Mouse (Mus musculus): ENCODE data around the gene Taok3.

Gene Taok3

DNA sequence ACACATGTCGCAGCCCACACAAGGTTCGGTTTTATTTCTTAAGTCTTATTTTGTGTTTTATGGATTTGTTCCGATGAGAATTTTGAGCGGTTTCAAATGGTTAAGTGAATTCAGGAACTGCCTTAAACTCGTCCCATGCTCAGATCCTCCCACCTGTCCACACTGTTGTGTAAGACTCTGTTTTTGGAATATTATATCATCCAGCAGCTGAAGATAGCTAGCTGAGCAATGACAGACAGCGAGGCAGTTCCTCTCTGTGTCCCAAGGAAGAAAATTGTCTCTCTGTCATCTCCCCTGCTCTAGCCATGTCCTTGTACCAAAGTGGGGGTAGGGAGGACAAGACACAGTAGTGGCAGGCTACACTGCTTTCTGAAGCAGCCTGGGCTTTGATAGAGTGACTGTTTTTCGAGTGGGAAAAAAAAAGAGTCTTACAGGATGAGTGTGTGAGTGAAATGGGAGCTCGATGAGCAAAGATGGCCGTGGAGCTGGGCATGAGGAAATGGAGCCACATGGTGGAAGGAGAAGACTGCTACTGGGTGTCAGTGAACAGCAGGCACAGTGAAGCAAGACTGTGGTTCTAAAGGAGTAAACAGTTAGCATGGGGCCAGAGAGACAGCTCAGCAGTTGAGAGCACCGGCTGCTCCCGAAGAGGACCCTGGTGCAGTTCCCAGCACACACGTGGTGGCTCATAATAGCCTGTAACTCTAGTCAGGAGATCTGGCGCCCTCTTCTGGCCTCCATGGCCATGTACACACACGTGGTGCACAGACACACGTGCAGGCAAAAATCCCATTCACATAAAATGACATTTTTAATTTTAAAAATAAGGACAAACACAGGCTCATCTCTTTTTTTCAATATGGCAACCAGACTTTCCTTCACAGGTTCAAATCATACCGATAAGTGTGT lies 27.5 kb downstream of the Taok3 start:
- DNase-seq, result no peak

DNA sequence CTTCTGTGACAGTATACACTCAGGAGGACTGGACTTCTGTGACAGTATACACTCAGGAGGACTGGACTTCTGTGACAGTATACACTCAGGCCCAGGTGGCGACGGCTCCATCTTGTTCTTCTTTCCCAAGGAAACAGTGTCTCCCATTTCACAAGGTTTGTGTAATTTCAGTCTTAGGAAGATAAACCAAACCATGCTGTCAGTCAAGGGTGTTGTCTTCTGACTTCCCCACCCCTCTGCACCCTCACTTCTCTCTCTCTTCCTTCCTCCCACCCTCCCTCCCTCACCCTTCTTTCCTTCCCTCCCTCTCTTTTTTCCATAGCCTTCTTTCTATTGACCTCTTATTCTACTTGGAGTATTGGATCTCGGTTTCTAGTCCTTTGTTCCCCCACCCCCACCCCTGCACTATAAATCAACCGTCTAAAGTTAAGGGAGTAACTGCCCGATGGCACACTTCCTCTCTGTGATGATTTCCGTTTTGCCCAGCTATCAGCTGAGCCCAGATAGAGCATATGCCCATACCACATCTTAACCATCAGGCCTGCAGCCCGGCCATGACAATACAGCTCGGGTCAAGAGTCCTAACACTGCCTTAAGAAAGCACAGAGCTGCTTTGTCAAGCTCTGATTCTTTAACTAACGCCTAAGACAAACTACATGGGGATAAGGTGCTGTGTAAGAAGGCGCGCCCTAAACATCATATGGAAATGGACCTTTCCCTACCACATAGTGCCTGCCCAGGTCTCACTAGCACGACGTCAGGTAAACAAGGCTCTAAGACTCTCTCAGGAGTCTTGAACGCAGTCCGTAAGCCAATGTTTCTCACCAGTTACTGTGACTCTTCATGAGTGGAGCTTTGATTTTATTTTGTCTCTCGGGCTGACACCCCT lies 29.4 kb downstream of the Taok3 start:
- DNase-seq, result no peak

- no peak for DNase-seq
Measured at GRCm38 (mm10) chr5:117150068-117150467, 30.1 kb downstream of the Taok3 start.

DNA sequence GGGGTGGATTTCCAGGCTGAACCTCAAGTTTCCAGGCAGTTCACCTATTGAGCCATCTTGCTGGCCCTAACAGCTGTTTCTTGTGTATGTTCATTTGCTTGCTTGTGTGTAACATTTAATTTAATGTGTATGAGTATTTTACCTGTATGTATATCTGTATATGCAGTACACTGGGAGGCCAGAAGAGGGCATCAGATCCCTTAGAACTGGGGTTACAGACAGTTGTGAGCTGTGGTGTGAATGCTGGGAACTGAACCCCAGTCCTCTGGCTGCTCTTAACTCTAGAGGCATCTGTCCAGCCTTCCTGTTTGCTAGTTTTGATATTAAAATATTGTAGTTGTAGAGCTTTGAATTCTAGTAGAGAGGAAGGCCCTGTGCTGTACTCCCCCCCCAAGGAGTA lies 33.0 kb downstream of the Taok3 start:
- no peak for DNase-seq

- peak; percentile 25 for DNase-seq
Measured at GRCm38 (mm10) chr5:117153527-117154091, 33.7 kb downstream of the Taok3 start.

DNA sequence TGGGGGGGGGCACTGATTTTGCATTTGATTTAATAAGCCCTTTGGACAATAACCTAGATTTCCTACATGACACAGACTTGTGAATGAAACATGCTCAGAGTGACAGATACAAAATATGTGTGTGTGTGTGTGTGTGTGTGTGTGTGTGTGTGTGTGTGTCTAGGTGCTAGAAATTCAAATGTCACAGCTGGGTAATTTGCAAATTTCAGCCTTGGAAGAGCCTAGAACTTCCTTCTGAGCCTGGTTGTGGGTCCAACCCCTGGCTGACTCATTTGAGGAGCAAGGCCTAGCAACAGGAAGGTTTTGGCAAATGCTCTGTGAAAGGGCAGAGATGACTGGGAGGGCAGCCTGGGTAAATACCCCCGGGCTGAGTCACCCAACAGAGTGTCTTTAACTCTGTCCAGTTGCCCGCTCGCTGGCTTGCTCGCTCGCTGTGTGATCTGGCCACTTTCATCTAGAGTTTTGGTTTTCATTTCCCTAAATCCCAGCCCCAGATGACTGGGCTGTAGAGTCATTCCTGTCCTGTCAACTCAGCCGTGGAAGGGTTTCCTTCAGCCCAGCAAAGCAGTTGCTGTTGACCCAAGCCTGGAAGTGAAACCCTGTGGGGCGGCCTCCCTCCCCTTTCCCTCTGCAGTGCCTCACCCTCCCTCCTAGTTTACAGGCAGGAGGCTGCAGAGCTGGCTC lies 38.5 kb downstream of the Taok3 start:
- DNase-seq, result peak; percentile 41

DNA sequence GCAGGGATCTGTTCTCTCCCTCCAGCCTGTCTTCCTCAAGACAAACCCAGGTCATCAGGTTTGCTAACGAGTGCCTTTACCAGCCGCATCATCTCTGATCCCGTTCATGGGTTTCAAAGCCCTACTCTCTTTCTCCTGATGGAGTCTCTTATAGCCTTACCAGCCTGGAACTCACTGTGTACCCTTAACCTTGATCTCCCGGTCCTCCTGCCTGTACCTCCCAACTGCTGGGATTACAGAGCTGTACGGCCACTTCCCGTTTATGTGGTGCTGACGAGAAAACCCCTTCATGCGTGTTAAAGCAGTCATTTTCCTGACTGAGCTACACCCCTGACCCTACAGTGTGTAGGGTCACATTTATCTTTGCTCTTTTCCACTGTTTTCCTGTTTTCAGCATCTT lies 39.4 kb downstream of the Taok3 start:
- DNase-seq, result no peak

DNA sequence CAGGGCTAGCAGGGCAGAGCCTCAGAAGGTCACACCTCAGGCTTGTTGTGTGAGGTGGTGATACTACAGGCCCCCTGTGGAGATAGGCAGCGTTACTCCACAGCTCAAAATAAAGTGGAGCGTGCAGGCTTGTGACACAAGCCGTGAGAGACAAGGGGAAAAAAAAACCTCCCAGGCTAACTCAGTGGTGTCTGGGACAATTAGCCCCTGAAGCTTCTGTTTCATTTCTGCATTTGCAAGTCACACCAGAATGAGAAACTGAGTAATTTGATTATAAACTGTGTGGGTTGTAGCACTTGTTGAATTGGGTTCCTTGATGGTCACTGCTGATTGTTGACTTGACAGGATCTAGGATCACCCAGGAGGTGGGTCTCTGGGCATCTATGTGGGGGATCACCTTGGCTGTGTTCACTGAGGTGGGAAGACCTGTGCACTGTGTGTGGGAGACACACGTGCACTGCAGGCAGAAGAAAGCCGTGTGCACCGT lies 39.9 kb downstream of the Taok3 start:
- DNase-seq, result no peak

GRCm38 (mm10) chr5:117160499-117160898 lies 40.6 kb downstream of the Taok3 start:
- no peak for DNase-seq

DNA sequence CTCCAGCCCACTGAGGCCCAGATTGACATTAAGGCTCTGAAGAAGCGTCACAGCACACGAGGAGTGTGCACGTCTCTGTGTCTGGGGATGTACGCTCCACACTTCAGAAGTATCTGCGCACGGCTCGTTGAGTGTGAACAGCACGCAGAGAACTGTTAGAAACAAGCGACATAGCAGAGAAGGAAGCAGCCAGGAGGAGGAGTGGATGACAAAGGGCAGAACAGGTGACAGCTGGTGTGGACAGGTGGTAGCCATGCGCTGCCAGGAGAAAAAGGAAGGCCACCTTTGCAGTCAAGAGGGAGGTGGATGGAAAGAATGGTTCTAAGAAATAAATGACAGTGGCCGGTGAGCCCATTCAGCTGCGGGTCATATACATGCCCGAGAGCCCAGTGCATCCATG lies 43.9 kb downstream of the Taok3 start:
- DNase-seq, result no peak

GRCm38 (mm10) chr5:117164516-117164915 lies 44.6 kb downstream of the Taok3 start:
- DNase-seq, result no peak

DNA sequence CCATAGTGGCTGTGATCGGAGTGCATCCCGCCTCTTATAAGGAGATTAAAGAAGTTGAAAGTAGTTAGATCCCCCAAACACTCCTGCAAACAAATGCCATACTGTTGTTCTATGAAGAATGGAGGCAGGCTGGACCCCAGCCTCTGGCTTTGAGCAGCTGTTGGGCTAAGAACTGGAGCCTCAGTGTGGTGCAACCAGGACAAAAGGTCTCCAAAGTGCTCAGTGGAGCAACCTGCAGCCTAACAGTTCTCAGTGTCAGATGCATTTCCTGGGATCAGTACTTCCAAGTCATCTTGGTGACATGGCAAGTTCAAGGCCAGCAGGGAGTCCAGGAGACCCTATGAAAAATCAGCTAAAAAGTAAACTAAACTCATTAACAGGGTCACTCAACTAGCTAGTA lies 45.0 kb downstream of the Taok3 start:
- no peak for DNase-seq

DNA sequence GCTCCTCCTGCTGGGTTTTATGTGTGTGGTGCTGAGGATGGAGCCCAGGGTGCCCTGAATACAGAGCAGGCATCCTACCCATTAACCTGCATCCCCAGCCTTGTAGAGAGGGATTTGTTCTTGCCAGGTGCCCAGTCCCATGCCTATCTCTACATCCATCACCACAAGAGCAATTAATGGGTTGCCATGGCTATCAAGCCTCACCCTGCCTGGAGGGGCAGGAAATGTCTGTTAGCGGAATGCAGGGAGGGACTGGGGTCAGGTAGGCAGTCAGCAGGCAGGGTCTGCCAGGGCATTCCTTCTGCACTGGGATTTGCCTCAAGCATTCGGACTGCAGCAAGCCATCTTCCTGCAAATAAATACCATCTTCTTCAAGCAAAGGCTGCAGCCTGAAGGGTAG lies 46.0 kb downstream of the Taok3 start:
- no peak for DNase-seq

GRCm38 (mm10) chr5:117166811-117167365 lies 47.0 kb downstream of the Taok3 start:
- no peak for DNase-seq

- no peak for DNase-seq
Measured at GRCm38 (mm10) chr5:117168351-117169100, 48.6 kb downstream of the Taok3 start.

DNA sequence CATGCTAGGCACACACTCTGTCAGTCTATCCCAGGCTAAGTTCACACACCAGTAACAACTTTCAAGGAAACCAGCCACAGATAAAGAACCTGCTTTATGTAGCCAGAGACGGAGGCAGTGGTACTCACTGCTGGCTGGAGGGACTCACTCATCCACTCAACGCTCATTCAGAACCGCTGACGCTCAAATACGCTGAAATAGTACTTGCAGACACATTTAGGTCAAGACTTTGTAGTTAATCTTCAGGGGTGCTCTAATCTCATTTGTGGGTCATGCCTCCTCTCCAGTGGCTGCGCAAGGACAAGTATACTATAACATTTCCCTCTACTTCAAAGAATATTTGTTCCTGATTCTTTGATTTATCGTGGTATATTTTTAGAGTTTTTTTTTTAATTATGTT lies 54.1 kb downstream of the Taok3 start:
- no peak for DNase-seq

DNA sequence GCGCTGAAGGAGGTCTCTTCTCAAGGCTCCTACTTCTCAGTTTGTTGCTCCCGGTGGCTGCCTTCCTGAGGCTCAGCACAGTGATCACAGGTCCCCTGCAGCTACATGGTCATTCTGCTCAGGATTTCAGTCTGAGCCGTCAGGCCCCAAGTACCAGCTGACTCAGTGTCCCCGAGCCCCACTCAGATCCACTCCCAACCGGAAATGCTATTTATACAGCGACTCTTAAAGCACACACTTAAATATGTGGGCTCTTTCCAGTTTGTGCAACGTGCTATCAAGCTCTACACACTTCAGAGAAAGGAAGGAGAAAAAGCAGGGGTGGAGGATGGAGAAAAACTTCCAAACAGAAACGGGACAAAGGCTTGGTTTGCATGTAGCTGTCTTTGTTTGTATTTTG lies 56.0 kb downstream of the Taok3 start:
- DNase-seq, result no peak

- DNase-seq, result no peak
Measured at GRCm38 (mm10) chr5:117178079-117178478, 58.1 kb downstream of the Taok3 start.

DNA sequence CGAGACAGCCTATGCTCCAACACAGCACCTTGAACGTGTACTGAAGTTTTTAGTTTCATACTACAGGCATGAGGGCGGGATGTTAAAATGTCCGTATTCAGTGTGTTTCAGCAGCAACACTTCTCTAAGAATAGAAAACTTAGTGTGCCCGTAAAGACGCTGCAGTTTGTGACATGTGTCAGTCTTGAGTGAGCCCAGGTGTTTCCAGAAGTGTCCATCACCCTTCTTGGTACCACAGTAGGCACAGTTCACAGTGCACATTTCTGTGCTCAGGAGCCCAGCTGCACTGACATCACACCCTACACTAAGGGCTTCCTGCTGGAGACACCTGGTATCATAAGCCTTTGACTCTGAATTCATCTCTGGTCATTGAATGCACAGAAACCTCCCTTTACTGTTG lies 58.6 kb downstream of the Taok3 start:
- no peak for DNase-seq

DNA sequence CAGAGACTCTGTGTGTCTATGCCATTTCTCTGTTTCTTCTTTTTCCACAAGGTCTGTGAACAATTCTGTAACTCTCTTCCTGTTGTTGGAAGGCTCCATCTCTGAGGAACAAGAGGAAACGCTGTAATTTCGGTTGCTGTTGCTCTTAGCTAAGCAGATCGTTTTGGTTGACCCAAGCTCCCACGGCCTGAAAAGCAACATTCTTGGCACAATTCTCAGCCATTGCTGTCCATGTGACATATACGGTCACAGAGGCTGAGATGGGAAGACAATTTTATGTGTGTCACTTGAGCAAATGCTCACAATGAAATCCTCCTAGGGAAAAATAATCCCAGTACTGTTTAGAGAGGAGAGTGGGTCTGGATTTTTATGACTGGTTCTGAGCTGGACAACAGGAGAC lies 62.0 kb downstream of the Taok3 start:
- no peak for DNase-seq

- no peak for DNase-seq
Measured at GRCm38 (mm10) chr5:117182411-117182810, 62.5 kb downstream of the Taok3 start.

- no peak for DNase-seq
Measured at GRCm38 (mm10) chr5:117184832-117185231, 64.9 kb downstream of the Taok3 start.

All from lung, postnatal 14 days (tissue).